Mouse (Mus musculus): ENCODE results near the gene Ptprs.

- TF ChIP-seq CTCF (IDR thresholded peaks at IDR 0.05; ENCODE audit: low read depth) (no peak), EP300 (optimal IDR thresholded peaks at IDR 0.05) (no peak)
Observed at GRCm38 (mm10) chr17:56406878-56407277, 69.4 kb downstream of the Ptprs start.
